9 mouse cellular contexts compared by ENCODE assay signal in genomic region chr2:44112990-44113798, GRCm38 (mm10).
DNase-seq lines count a peak whose midpoint lies in the region; ATAC-seq and TF ChIP-seq lines count a peak whose summit lies in the region.
"Had no signal": no experiment of that assay in that cellular context is flagged by ENCODE, and none has a peak within 500 bp of the region (broad histone marks: within the 10 kb centered on the region; RNA-seq: fewer than 3 reads in every experiment).

No protein-coding gene starts in this region.

- no peak overlapping the region for H3K4me3 ChIP-seq in kidney, embryonic 15.5 days (replicated peaks)
- H3K4me3 ChIP-seq in gastrocnemius, adult 2 months = peak overlapping the region; percentile 51
- no peak overlapping the region for H3K4me3 ChIP-seq in limb, embryonic 15.5 days
- no peak overlapping the region for H3K4me3 ChIP-seq in midbrain, embryonic 15.5 days

- 75% methylated on average over 9 of the region's 9 CpGs for WGBS in kidney, embryonic 15.5 days
- WGBS in limb, embryonic 15.5 days = 58% methylated on average over 9 of the region's 9 CpGs
- 81% methylated on average over 9 of the region's 9 CpGs for WGBS in midbrain, embryonic 15.5 days

- no peak for TF ChIP-seq CTCF in gastrocnemius, adult 2 months (IDR thresholded peaks at IDR 0.05)

- no peak overlapping the region for H3K9ac ChIP-seq in kidney, embryonic 15.5 days
- H3K9ac ChIP-seq in limb, embryonic 15.5 days = no peak overlapping the region
- no peak overlapping the region for H3K9ac ChIP-seq in midbrain, embryonic 15.5 days

- intact Hi-C loops in gastrocnemius, adult 2 months (cut with DNase I) = loop anchor here (5.0 kb wide), 1 partner anchor 46 kb away; no protein-coding TSS in a partner anchor

- no peak overlapping the region for H3K4me2 ChIP-seq in kidney, embryonic 15.5 days
- no peak overlapping the region for H3K4me2 ChIP-seq in limb, embryonic 15.5 days
- H3K4me2 ChIP-seq in midbrain, embryonic 15.5 days = no peak overlapping the region

- H3K27me3 ChIP-seq in kidney, embryonic 15.5 days = no peaks in the 10 kb centered on the region
- no peaks in the 10 kb centered on the region for H3K27me3 ChIP-seq in limb, embryonic 15.5 days
- no peaks in the 10 kb centered on the region for H3K27me3 ChIP-seq in midbrain, embryonic 15.5 days (replicated peaks)

- DNase-seq in kidney, postnatal 36 days = no peak
- DNase-seq in adrenal gland, postnatal 14 days = peak; percentile 63
- DNase-seq in gastrocnemius, adult 2 months = peak; percentile 47
- DNase-seq in embryo, embryonic 9.5 days (ENCODE audit: extremely low spot score) = no peak
- DNase-seq: cerebellum, adult 9-11 months had no signal

- H3K9me3 ChIP-seq in kidney, embryonic 15.5 days (replicated peaks) = no peaks in the 10 kb centered on the region
- no peaks in the 10 kb centered on the region for H3K9me3 ChIP-seq in limb, embryonic 15.5 days
- no peaks in the 10 kb centered on the region for H3K9me3 ChIP-seq in midbrain, embryonic 15.5 days

- no peaks in the 10 kb centered on the region for H3K36me3 ChIP-seq in kidney, embryonic 15.5 days
- no peaks in the 10 kb centered on the region for H3K36me3 ChIP-seq in limb, embryonic 15.5 days
- H3K36me3 ChIP-seq in midbrain, embryonic 15.5 days (replicated peaks) = no peaks in the 10 kb centered on the region

- ATAC-seq in kidney, embryonic 15.5 days (replicated peaks; ENCODE audit: low FRiP score) = no peak
- no peak for ATAC-seq in limb, embryonic 15.5 days (ENCODE audit: insufficient number of reproducible peaks, low FRiP score, low TSS enrichment, low read depth)
- ATAC-seq in midbrain, embryonic 15.5 days (replicated peaks) = no peak

- no peaks in the 10 kb centered on the region for H3K4me1 ChIP-seq in kidney, embryonic 15.5 days
- peaks cover 2% of the 10 kb centered on the region; the same call in 1 of the 2 replicates for H3K4me1 ChIP-seq in limb, embryonic 15.5 days
- no peaks in the 10 kb centered on the region for H3K4me1 ChIP-seq in midbrain, embryonic 15.5 days

- peak overlapping the region; percentile 83 for H3K27ac ChIP-seq in kidney, embryonic 15.5 days
- peak overlapping the region; percentile 79 for H3K27ac ChIP-seq in gastrocnemius, adult 2 months
- peak overlapping the region; percentile 62 for H3K27ac ChIP-seq in limb, embryonic 15.5 days
- no peak overlapping the region for H3K27ac ChIP-seq in midbrain, embryonic 15.5 days
- H3K27ac ChIP-seq: macrophage had no signal

Comparison
In these comparisons a context has a peak if more than half of its experiments do, and no peak if none do; other contexts are left out.
1. DNase-seq: peak in adrenal gland, postnatal 14 days (single experiment) and gastrocnemius, adult 2 months (single experiment); none in kidney, postnatal 36 days (0 of 2) and embryo, embryonic 9.5 days (single experiment).